Mouse (Mus musculus) neural tube, embryonic 14.5 days (tissue): ENCODE results near the gene Timp3. TPM values are rescaled to one million over a fixed set of nuclear protein-coding genes. Genes with fewer than 3 reads are reported as not detected.

Experiments used
- ATAC-seq: fragments of 200-750 bp; cut with Nextera tagmentation; 2 replicates; pipeline ENCODE4 v1.8.0; 2017; ENCODE audit warnings: low read depth, mild to moderate bottlenecking, moderate TSS enrichment, moderate library complexity
- H3K27ac ChIP-seq: fragments of 300-500 bp; sonication (generic); 2 replicates; pipeline ENCODE4 v1.5.1; 2014; ENCODE audit warnings: low read depth, mild to moderate bottlenecking, control low read depth, low read length, moderate library complexity, mixed read lengths
- H3K27me3 ChIP-seq: fragments of 300-500 bp; sonication (generic); 2 replicates; pipeline ENCODE4 v1.6.1; 2014; ENCODE audit warnings: low read length; ENCODE audit not compliant: control insufficient read depth, insufficient read depth
- H3K36me3 ChIP-seq: fragments of 300-500 bp; sonication (generic); 2 replicates; pipeline ENCODE4 v1.6.1; 2014; ENCODE audit warnings: low read length, mixed read lengths; ENCODE audit not compliant: control insufficient read depth, insufficient read depth
- H3K4me1 ChIP-seq: fragments of 300-500 bp; sonication (generic); 2 replicates; pipeline ENCODE4 v1.6.1; 2014; ENCODE audit warnings: low read length; ENCODE audit not compliant: control insufficient read depth, insufficient read depth
- H3K4me2 ChIP-seq: fragments of 300-500 bp; sonication (generic); 2 replicates; pipeline ENCODE4 v1.6.1; 2014; ENCODE audit warnings: mild to moderate bottlenecking, low read depth, low read length, control low read depth
- H3K4me3 ChIP-seq: fragments of 300-500 bp; sonication (generic); 2 replicates; pipeline ENCODE4 v1.5.1; 2014; ENCODE audit warnings: low read depth, low read length, control low read depth, mixed read lengths
- H3K9ac ChIP-seq: fragments of 300-500 bp; sonication (generic); replicated peaks from 2 replicates; pipeline ENCODE4 v1.6.1; 2014; ENCODE audit warnings: low read depth, mild to moderate bottlenecking, control low read depth, low read length, mixed read lengths
- H3K9me3 ChIP-seq: fragments of 300-500 bp; sonication (generic); 2 replicates; pipeline ENCODE4 v1.6.1; 2016; ENCODE audit warnings: low read length; ENCODE audit not compliant: control insufficient read depth
- WGBS: fragments of 180-500 bp; shearing (Covaris S2); extraction: QIAGEN DNeasy Blood & Tissue Kit; methylation state at CpG from one replicate; pipeline ENCODE4 v1.1.7; 2014; 5-methylcytosine and 5-hydroxymethylcytosine counted together
- polyA plus RNA-seq: library from polyadenylated mRNA; unstranded; fragments of >200 nt; fragmentation: Nextera tagmentation; extraction: Ambion mirVana; gene quantifications from 2 replicates; pipeline ENCODE4 v1.2.1, GENCODE M21; 2014

The Timp3 gene
- polyA plus RNA-seq, 1 experiment from 2014 or later: 45.0 TPM

GRCm38 (mm10) chr10:86338121-86338715 lies 38.0 kb downstream of the Timp3 start:
- WGBS: 32% methylated on average over 4 of the region's 4 CpGs
- no peak for ATAC-seq
- Histone ChIP-seq H3K4me2 (no peak overlapping the region), H3K36me3 (no peaks in the 10 kb centered on the region), H3K4me1 (0 out of 2 replicates have a peak, but pooled peaks cover 5% of the 10 kb centered on the region), H3K4me3 (no peak overlapping the region), H3K9ac (no peak overlapping the region), H3K9me3 (no peaks in the 10 kb centered on the region), H3K27me3 (no peaks in the 10 kb centered on the region), H3K27ac (no peak overlapping the region)

- Histone ChIP-seq H3K9me3 (no peaks in the 10 kb centered on the region), H3K27me3 (no peaks in the 10 kb centered on the region), H3K4me3 (no peak overlapping the region), H3K36me3 (no peaks in the 10 kb centered on the region), H3K27ac (no peak overlapping the region), H3K4me2 (no peak overlapping the region), H3K9ac (no peak overlapping the region), H3K4me1 (0 out of 2 replicates have a peak, but pooled peaks cover 5% of the 10 kb centered on the region)
- 88% methylated on average over 4 of the region's 4 CpGs for WGBS
- no peak for ATAC-seq
Measured at GRCm38 (mm10) chr10:86339121-86339520, 38.9 kb downstream of the Timp3 start.

- WGBS: 46% methylated on average over 2 of the region's 2 CpGs
- H3K36me3 ChIP-seq: no peaks in the 10 kb centered on the region
- no peak overlapping the region for H3K9ac ChIP-seq
- H3K4me2 ChIP-seq: no peak overlapping the region
- H3K4me1 ChIP-seq: 0 out of 2 replicates have a peak, but pooled peaks cover 5% of the 10 kb centered on the region
- no peaks in the 10 kb centered on the region for H3K9me3 ChIP-seq
- no peak for ATAC-seq
- H3K4me3 ChIP-seq: no peak overlapping the region
- H3K27ac ChIP-seq: no peak overlapping the region
- no peaks in the 10 kb centered on the region for H3K27me3 ChIP-seq
Measured at GRCm38 (mm10) chr10:86339649-86340379, 39.6 kb downstream of the Timp3 start.

GRCm38 (mm10) chr10:86340421-86340820 lies 40.2 kb downstream of the Timp3 start:
- Histone ChIP-seq H3K9me3 (no peaks in the 10 kb centered on the region), H3K4me3 (no peak overlapping the region), H3K27ac (no peak overlapping the region), H3K36me3 (no peaks in the 10 kb centered on the region), H3K4me2 (no peak overlapping the region), H3K27me3 (no peaks in the 10 kb centered on the region), H3K4me1 (0 out of 2 replicates have a peak, but pooled peaks cover 5% of the 10 kb centered on the region), H3K9ac (no peak overlapping the region)
- 80% methylated on average over 7 of the region's 7 CpGs for WGBS
- no peak for ATAC-seq

GRCm38 (mm10) chr10:86340991-86341527 lies 40.9 kb downstream of the Timp3 start:
- Histone ChIP-seq H3K4me3 (no peak overlapping the region), H3K27ac (no peak overlapping the region), H3K9me3 (no peaks in the 10 kb centered on the region), H3K4me1 (0 out of 2 replicates have a peak, but pooled peaks cover 5% of the 10 kb centered on the region), H3K36me3 (no peaks in the 10 kb centered on the region), H3K4me2 (no peak overlapping the region), H3K9ac (no peak overlapping the region), H3K27me3 (no peaks in the 10 kb centered on the region)
- WGBS: 94% methylated on average over 3 of the region's 3 CpGs
- ATAC-seq: no peak

GRCm38 (mm10) chr10:86341589-86341988 lies 41.4 kb downstream of the Timp3 start:
- Histone ChIP-seq H3K4me1 (0 out of 2 replicates have a peak, but pooled peaks cover 5% of the 10 kb centered on the region), H3K27me3 (no peaks in the 10 kb centered on the region)
- WGBS: 26% methylated on average over 8 of the region's 8 CpGs

GRCm38 (mm10) chr10:86342151-86342550 lies 42.0 kb downstream of the Timp3 start:
- Histone ChIP-seq H3K4me1 (0 out of 2 replicates have a peak, but pooled peaks cover 5% of the 10 kb centered on the region), H3K36me3 (no peaks in the 10 kb centered on the region), H3K9ac (no peak overlapping the region), H3K9me3 (no peaks in the 10 kb centered on the region), H3K4me2 (no peak overlapping the region), H3K27ac (no peak overlapping the region), H3K4me3 (no peak overlapping the region), H3K27me3 (no peaks in the 10 kb centered on the region)
- no peak for ATAC-seq
- WGBS: 81% methylated on average over 4 of the region's 4 CpGs

More at GRCm38 (mm10) chr10:86341589-86341988, 41.4 kb downstream of the Timp3 start:
- Histone ChIP-seq H3K36me3 (no peaks in the 10 kb centered on the region), H3K9me3 (no peaks in the 10 kb centered on the region), H3K9ac (no peak overlapping the region), H3K4me3 (no peak overlapping the region), H3K4me2 (no peak overlapping the region), H3K27ac (no peak overlapping the region)
- ATAC-seq: no peak

- H3K4me2 ChIP-seq: no peak overlapping the region
- H3K4me3 ChIP-seq: no peak overlapping the region
- H3K36me3 ChIP-seq: no peaks in the 10 kb centered on the region
- no peaks in the 10 kb centered on the region for H3K9me3 ChIP-seq
- WGBS: 65% methylated on average over 7 of the region's 7 CpGs
- no peak overlapping the region for H3K9ac ChIP-seq
- no peak for ATAC-seq
- 0 out of 2 replicates have a peak, but pooled peaks cover 5% of the 10 kb centered on the region for H3K4me1 ChIP-seq
- no peaks in the 10 kb centered on the region for H3K27me3 ChIP-seq
- H3K27ac ChIP-seq: no peak overlapping the region
Measured at GRCm38 (mm10) chr10:86342713-86343112, 42.5 kb downstream of the Timp3 start.

- Histone ChIP-seq H3K36me3 (no peaks in the 10 kb centered on the region), H3K9me3 (no peaks in the 10 kb centered on the region), H3K27me3 (no peaks in the 10 kb centered on the region), H3K9ac (no peak overlapping the region), H3K4me3 (no peak overlapping the region), H3K27ac (no peak overlapping the region), H3K4me2 (no peak overlapping the region), H3K4me1 (0 out of 2 replicates have a peak, but pooled peaks cover 5% of the 10 kb centered on the region)
- ATAC-seq: no peak
- 92% methylated on average over 6 of the region's 6 CpGs for WGBS
Measured at GRCm38 (mm10) chr10:86343362-86343761, 43.2 kb downstream of the Timp3 start.
